Mouse (Mus musculus): ENCODE results near the gene Arhgef26. TPM values are rescaled to one million over a fixed set of nuclear protein-coding genes. Genes with fewer than 3 reads are reported as not detected.
A peak's percentile ranks its signal among the peaks of the same experiment; 100 is the strongest.

Arhgef26 gene
- total RNA-seq, 2 experiments from 2014 or later: 1.1 TPM

DNA sequence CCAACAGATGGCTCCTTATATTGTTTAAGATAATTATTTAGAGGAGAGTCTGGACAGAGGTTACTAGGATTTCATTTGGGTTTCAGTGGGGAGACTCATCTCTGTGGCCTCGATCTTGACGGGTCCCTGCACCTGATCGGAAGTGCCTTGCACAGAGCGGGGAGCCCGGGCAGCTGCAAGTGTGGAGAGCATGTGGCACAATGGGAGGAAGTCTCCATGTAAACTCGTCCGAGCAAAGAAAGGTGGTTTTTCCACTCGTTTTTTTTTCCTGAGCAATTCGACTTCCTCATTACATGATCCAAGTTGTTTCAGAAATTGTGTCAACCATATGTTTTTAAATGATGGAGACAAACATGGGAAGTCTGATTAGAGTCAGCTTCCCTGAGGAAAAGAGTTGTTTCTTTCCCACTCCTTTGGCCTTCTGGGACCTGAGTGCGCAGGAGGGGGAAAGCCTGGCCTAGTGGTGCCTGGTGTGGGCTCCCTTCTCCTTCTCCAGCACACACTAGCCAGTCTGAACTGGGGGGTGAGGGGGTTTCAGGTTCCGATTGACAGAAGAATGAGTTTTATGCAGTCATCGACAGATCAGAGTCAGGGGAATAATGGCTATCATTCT is 105.5 kb downstream of the Arhgef26 start:
- no peak for DNase-seq
- intact Hi-C loops (cut with DNase I): no loop called here

- no peak for DNase-seq
- intact Hi-C loops (cut with DNase I): no loop called here
Measured at GRCm38 (mm10) chr3:62446271-62446670, 108.1 kb downstream of the Arhgef26 start.

DNA sequence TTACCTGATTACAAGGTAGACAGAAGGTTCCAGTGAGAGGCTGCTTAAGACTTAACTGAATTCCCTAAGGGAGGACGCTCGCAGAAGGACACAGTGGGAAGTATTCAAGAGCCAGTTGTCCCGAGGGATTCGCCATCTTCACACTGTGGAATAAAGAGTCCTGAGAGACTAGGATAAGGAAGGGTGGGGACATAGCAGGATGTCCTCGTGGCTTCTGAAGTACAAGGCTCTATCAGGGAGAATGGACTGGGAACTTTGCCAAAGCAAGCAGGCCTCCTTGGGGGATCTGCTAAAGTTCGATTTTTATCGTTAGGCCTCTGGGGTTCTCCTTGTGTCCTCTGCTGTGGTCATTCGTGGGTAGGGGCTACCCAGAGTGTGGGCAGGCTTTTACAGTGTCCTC is 109.0 kb downstream of the Arhgef26 start:
- intact Hi-C loops (cut with DNase I): no loop called here
- no peak for DNase-seq

DNA sequence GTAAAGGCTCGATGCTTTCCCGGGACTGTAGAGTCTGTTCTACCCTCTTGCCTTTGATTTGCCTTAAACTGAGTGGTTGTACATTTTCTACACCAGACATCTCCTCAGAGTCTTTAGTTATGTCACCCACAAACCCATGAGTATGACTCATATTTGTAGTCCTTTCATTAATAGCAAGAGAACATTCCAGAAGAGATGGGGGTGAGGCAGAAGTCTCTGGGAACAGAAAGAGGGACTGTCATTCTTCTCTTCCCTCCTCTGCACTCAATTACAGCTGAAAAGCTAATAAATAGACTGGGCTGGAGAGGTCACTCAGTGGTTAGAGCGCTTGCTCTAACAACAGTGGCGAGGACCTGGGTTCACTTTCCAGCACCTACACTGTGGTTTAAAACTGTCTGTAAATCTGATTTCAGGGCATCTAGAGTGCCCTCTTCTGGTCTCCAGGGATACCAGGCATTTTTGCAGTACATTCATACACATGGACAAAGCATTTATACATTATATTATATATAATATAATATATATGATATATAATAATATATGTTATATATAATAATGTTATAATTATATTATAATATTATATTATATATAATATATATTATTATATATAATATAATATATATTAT is 111.8 kb downstream of the Arhgef26 start:
- intact Hi-C loops (cut with DNase I): no loop called here
- DNase-seq: no peak

DNA sequence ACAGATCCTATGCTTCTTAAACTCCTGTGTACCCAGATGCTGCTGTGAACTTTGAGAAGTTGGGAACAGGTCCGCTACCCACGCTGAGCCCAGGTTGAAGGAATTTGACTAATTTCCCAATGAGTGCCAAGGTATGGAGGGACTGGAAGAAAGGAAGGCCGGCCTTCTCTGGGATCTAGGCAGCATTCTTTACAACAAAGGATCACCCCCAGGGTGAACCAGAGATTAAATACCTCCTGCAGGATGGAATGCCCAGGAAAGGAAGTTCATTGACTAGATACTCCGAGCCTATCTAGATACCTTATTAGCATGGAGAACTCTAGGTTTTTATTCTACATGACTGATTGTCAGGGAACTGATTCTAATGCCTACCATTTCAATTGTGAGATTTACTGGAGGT is 114.8 kb downstream of the Arhgef26 start:
- DNase-seq: no peak
- intact Hi-C loops (cut with DNase I): no loop called here

DNA sequence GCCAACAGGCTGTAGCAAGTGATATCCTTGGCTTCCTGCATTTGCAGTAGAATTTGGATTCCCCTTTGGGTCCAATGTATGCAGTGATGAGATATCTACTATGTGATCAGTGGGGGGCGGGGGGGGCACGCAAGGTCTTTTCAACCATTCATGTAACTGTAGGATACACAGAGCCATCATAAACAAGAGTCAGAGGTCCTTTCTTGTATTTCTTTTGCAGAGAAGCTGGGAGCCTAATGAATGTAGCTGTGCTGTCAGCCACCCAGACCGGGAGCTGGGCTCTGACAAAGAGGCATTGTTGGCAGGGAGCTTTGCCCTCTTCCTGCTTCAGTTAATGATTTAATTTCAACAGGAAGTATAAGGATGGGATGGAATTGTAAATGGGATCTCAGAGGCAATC is 116.0 kb downstream of the Arhgef26 start:
- intact Hi-C loops (cut with DNase I): no loop called here
- no peak for DNase-seq

GRCm38 (mm10) chr3:62455854-62456253 is 117.7 kb downstream of the Arhgef26 start:
- intact Hi-C loops (cut with DNase I): loop anchor here (5.0 kb wide), 1 partner anchor 239 kb away; no protein-coding TSS in a partner anchor
- DNase-seq: no peak

- intact Hi-C loops (cut with DNase I): loop anchor here (5.0 kb wide), 1 partner anchor 241 kb away; no protein-coding TSS in a partner anchor
- DNase-seq: peak; percentile 32 to 51
Measured at GRCm38 (mm10) chr3:62458284-62459013, 120.3 kb downstream of the Arhgef26 start.

- DNase-seq: no peak
Measured at GRCm38 (mm10) chr3:62459483-62459882, 121.3 kb downstream of the Arhgef26 start.

GRCm38 (mm10) chr3:62464276-62464675 is 126.1 kb downstream of the Arhgef26 start:
- no peak for DNase-seq
- intact Hi-C loops (cut with DNase I): no loop called here

More at GRCm38 (mm10) chr3:62459483-62459882, 121.3 kb downstream of the Arhgef26 start:
- intact Hi-C loops (cut with DNase I): loop anchor here (5.0 kb wide), 1 partner anchor 242 kb away; no protein-coding TSS in a partner anchor

DNA sequence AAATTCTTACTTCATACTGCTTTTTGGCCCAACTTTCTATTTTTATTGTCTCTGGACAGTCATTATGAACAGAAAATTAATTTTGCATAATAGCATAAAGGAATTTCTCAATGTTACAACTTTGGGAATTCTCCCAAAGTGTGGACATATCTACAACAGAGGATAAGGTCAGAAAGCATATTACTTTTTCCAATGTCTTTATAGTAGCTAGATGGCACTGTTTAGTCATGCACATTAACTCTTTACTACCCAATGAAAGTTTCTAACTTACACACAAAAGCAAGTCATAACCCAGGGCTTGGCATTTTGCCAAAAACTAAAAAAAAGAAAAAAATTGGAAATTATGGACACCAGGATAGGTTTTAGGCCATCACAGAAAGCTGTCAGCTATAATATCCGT is 132.0 kb downstream of the Arhgef26 start:
- DNase-seq: no peak

DNA sequence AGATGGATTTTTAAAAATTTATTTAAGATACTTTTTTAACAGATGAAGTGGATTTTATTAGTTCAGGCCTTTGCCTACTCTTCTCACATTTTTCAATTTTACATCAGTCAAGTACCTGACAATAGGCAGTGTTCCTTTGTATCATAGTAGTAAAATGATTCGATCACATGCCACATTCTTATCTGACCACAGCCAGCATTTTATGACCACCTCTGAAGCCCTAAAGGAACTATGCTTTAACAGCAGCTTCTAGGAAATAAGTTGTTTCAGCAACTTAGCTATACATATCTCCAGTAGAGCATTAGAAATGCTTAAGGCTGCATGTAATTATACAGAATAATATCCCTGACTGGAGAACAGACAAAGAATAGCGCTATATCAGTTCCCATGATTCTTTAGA is 146.2 kb downstream of the Arhgef26 start:
- intact Hi-C loops (cut with DNase I): no loop called here
- no peak for DNase-seq

More for the DNA sequence above, 132.0 kb downstream of the Arhgef26 start:
- intact Hi-C loops (cut with DNase I): no loop called here

DNA sequence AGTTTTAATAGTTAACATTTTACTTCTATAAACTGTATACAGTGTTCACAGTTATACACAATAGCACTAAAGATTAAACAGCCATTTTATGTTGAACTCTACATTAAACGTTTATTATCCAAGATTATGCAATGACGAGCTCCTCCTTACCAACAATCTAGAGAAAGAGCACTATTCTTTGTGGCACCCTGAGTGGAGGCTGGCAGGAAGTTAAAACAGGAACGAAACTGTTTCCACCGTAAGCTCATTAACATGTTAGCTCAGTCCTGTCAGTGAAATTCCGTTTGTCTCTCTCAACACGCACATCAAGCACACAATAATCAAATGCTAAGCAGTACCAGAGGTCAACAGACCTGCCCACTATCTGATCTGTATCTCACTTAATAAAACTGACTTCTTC is 154.4 kb downstream of the Arhgef26 start:
- DNase-seq: no peak
- intact Hi-C loops (cut with DNase I): no loop called here

DNA sequence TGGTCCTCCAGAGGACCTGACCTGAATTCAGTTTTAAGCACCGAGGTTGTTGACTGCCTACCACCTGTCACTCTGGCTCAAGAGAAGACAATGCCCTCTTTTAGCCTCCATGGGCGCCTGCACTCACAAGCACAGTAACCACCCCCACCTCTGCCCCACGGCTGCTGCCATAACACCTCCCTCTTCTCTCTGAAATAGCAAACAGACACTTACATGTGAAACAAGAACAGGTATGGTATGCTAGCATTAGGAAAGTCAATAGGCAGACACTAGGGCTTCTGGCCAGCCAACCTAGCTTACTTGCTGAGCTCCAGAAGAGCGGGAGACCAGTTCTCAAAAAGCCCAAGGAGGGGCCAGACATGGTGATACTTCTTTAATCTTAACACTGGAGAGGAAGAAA is 161.2 kb downstream of the Arhgef26 start:
- intact Hi-C loops (cut with DNase I): no loop called here
- DNase-seq: no peak

DNA sequence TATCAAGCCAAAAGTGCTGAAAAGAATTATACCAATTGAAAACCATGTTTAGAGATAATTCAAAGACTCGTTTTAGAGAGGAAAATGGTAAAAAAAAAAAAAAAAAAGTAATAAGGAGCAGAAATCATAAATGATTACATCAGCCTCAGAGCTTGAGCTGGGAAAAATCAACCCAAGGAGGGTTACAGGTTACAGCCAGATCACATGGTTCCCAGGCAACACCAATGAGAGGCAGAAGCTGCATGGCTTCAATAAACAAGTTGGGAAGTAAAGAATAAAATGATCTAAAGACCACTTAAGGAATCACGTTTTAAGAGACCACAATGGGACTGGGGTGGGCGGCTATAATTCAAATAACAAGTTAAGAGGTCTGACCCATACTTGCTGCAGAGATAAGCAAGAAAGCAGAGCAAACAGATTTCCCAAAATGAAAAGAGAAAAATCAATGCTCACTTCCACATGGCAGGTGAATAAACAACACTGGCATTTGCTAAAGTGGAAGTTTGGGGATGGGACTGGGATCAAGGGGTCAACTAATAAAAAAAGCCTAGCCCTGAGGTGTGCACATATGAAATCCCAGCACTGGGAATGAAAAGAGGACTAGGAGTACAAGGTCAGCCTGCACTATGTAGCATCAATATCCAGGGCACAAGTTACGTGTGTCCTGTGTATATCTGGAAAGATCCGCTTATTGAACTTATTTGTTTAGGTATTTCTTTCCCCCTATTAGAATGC is 167.2 kb downstream of the Arhgef26 start:
- intact Hi-C loops (cut with DNase I): no loop called here
- DNase-seq: no peak

- peak; percentile 90 to 93 for DNase-seq
- intact Hi-C loops (cut with DNase I): no loop called here
Measured at GRCm38 (mm10) chr3:62506488-62507205, 168.5 kb downstream of the Arhgef26 start, which contains the start of gene Dhx36. Gene Dhx36 (minus strand): TSS chr3:62507004.

GRCm38 (mm10) chr3:62507206-62507647 is 169.1 kb downstream of the Arhgef26 start:
- intact Hi-C loops (cut with DNase I): no loop called here
- DNase-seq: no peak
